Mouse (Mus musculus): Measurements from ENCODE around the gene Pbrm1. TPM values are rescaled to one million over a fixed set of nuclear protein-coding genes. Genes with fewer than 3 reads are reported as not detected.

Pbrm1 gene
- total RNA-seq (2022): 10 to 100 TPM; 45.9 to 52.7 (median 50.3) TPM

DNA sequence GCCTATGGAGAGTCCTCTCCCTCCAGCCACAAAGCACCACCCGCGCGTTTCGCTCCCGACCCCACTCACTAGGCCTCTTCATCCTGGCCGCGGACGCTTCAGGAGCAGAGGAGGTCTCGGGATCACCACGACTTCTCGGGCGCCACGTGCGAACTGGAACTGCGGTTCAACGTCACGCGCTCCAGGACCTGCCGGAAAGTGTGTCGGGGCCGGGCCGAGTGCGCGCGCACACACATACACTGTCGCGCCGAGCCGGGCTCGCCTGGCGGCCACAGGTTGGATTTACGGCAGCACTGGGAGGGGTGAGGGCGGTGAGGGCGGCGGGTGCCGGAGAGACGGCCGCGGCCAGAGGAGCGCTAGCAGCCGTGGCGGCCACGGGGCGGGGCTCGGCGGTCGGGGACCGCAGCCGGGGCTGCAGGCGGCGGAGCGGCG, at the start of gene Pbrm1, which contains the start of gene Gnl3:
TSS of gene Pbrm1 (plus strand) at position 279 of the 432 bp plus-strand sequence.
TSS of gene Gnl3 (minus strand) at position 293 of the 432 bp plus-strand sequence.
- peak; percentile 94 for DNase-seq (ENCODE audit: low spot score)

GRCm38 (mm10) chr14:30974204-30974603, 44.7 kb upstream of the Pbrm1 start:
- DNase-seq (ENCODE audit: low spot score): peak; percentile 35

GRCm38 (mm10) chr14:30976222-30976621, 42.7 kb upstream of the Pbrm1 start:
- no peak for DNase-seq (ENCODE audit: low spot score)

DNA sequence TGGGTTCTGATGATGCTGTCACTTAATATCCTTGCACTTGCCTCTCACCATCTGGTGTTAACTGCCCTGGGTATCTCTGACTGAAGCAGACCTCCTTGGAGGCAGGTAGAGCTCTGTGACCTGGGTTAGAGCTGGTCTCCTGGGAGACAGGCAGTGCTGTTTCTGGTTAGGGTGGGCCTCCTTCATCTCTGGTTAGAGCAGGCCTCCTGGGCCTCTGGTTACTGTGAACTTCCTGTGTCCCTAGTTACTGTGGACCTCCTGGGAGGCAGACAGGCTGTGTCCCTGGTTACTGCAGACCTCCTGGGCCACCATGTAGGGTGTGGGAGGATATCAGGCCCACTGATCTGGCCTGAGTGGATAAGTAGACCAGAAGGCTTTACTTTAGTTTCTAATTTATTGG, 22.5 kb upstream of the Pbrm1 start:
- DNase-seq (ENCODE audit: low spot score): no peak

GRCm38 (mm10) chr14:31000356-31000755, 18.6 kb upstream of the Pbrm1 start:
- no peak for DNase-seq (ENCODE audit: low spot score)

DNA sequence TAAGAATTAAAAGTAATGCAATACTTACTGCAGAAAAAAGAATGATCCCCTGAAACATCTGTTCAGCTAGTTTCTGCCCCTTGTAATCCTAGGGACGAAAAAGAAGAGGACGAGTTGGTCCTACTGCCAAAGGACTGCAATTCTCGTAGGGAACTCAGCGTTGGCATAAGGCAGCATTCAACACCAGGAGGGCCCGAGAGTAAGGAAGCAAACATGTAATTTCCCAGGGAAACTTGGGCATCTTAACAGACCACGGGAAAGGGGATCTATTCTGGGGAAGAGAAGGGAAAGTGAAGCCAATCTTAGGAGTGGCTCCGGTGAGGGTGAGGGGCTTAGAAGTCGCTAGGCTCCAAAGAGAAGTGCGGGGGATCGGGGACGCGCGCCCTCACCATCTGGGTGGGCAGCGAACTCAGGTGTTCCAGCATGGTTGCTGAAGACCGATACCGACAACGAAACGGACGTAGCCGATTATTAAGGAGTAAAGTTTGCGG, 18.1 kb upstream of the Pbrm1 start:
- no peak for DNase-seq (ENCODE audit: low spot score)

DNA sequence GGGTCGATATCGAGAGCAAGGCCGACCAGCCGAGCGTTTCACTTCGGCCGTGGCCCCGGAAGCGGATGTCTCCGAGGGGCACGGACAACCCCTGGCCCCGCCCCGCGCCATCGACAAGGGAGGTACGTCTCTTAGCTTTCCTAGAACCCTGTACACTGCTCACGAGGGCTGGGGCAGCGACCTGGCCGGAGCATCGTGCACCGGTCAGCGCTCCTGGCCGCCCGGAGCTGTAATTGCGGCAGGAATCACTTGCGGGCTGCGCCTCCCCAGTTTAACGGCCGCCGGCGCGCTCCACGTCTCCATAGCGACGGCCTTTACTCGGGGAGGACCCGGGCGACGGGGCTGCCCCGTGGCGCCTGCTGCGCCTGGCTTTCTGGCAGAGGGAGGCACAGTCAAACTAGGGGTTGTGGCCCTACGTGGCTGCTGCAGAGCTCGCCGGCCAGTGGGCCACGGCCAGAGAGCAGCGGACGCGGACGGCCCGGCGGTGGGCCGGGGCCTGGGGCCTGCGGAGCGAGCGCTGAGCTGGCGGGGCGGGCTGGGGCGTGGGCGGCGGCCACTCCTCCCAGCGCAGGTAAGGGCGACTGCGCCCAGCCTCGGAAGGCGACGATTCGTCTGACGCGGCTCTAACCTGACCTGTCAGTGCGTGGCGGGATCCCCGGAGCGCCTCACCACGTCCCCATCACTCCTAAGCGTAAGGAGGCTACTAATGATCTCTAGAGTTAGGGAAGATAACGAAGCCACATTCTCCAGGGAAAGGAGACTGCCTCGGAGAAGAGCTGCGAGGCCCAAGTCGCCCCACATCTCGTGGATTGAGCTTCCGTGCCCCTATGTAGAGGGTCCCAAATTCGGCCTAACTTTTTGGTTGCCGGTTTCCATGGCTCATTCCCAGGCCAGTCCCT, 17.4 kb upstream of the Pbrm1 start, which contains the start of the genes Glt8d1 and Spcs1:
TSS of gene Glt8d1 (plus strand) at position 94 of the 899 bp plus-strand sequence.
TSS of gene Spcs1 (minus strand) at position 366 of the 899 bp plus-strand sequence.
- DNase-seq (ENCODE audit: low spot score): peak; percentile 83

DNA sequence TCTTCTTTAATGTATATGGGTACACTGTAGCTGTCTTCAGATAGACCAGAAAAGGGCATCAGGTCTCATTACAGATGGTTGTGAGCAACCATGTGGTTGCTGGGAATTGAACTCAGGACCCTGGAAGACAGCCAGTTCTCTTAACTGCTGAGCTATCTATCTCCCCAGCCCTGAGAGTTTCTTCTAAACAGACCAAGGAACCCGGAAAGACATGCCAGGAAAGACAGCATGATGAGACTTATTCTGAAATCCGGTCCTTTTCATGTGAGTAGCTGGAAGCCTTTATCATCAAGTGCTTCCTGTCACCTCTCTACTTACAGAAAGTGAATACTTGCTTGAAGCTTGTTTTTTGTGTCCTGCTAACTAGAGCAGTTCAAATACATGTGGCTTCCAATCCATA, 14.4 kb upstream of the Pbrm1 start:
- DNase-seq (ENCODE audit: low spot score): no peak

DNA sequence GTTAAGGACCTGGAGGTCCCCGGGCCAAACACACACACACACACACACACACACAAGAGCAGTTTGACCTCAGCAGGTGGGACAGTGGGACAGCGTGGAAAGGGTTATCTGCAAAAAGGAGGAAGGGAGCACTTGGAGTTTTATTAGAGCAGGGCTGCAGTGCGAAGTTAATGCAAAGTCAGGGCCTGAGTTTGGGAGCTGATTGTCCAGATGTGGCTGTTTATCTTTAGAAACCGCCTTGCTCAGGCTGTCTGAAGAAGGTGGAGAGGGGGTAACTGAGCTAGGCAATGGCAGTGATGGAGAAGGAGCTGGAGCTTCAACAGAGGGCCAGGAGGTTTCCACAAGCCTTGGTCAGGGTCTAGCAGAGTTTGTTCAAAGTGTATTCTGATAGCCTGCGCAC, 12.2 kb upstream of the Pbrm1 start:
- no peak for DNase-seq (ENCODE audit: low spot score)

- no peak for DNase-seq (ENCODE audit: low spot score)
Measured at GRCm38 (mm10) chr14:31011588-31011987, 7.3 kb upstream of the Pbrm1 start.

- DNase-seq (ENCODE audit: low spot score): no peak
Measured at GRCm38 (mm10) chr14:31013928-31014327, 5.0 kb upstream of the Pbrm1 start.

DNA sequence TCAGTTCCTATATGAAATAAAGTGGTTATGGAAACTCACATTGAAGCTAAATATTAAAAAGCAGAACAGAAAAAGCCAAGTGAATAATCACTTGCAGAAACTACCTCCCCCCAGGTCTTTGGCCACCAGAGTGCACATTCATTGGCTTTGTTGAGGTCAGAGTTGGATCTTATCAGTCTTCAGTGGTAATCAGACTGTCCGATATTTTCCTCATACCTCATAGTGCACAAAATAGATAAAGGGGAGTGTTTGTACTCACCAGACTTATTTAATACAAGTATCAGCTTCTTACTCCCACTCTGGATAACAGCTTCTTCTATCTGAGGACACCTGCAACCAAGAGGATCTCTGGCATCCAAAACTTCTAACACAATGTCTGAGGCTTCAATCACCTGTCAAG, 2.9 kb upstream of the Pbrm1 start:
- DNase-seq (ENCODE audit: low spot score): no peak

- no peak for DNase-seq (ENCODE audit: low spot score)
Measured at GRCm38 (mm10) chr14:31017854-31018253, 1.1 kb upstream of the Pbrm1 start.

DNA sequence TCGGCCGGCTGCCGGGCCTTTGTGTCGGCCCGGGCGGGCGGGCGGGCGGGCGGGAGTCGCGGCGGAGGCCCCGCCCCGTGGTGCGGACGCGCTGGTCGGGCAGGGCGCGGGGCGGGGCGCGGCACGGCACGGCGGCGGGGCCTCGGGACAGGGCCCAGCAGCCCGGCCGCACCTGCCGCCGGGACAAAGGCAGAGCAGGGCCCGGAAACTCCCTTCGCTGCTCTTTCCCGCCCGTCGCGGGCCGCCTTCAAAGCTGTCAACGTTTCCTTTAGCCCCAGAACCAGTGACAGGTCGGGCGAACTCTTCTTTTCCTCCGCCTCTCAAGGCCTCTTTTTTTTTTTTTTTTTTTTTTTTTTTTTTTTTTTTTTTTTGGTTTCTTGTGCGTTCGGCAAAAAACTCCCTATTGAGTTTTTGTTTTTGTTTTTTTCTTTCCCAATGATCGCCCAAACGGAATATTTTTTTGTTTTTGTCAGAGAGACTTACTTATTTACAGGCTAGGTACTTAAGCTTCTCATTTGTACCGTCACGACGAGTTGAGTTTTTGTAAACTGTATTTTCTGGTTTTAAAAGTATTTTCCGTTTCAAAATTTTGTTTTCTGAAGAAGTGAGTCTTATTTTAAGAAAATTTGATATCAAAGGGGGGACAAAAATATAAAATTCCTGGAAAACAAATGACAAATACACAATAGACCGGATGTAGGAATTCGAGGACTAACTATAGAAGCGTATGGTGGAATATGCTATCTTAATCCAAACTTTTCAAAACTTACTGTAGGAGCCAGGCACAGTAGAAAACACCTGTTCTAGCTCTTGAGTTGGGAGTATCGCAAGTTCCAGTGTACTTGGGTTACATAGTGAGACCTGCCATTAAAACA, 630 bp downstream of the Pbrm1 start:
- DNase-seq (ENCODE audit: low spot score): peak; percentile 62

DNA sequence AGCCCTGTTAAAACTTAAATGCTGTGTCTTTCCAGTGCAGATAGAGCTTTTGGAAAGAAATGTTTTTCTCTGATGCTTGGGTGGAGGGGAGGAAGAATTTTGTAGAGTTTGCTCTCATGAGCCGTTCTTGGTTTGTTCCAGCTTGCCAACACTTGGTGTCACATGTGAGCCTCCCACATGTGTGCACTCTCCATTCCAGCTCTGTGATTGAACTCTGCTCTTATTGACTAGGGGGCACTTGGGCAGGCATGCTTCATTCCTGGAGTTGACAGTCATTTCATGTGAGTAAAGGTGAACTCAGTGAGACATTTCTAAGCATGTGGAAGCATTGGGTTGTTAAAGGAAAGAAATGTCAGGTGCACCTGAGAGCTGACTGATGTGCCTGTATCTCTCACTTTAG, 3.6 kb downstream of the Pbrm1 start:
- DNase-seq (ENCODE audit: low spot score): no peak

DNA sequence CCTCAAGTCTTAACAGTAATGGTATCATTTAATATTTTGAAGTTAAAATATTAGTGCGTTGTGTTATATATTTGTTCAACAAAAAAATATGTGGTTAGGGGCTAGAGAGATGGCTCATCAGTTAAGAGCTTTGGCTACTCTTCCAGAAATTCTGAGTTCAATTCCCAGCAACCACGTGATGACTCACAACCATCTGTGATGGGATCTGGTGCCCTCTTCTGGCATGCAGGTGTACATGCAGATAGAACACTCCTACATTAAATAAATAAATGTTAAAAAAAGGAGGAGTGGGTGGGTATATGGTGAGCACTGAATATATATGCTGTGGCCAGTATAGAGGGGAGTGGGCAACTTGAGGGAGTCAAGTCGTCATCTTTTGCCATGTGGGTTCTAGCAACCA, 6.8 kb downstream of the Pbrm1 start:
- DNase-seq (ENCODE audit: low spot score): peak; percentile 10

DNA sequence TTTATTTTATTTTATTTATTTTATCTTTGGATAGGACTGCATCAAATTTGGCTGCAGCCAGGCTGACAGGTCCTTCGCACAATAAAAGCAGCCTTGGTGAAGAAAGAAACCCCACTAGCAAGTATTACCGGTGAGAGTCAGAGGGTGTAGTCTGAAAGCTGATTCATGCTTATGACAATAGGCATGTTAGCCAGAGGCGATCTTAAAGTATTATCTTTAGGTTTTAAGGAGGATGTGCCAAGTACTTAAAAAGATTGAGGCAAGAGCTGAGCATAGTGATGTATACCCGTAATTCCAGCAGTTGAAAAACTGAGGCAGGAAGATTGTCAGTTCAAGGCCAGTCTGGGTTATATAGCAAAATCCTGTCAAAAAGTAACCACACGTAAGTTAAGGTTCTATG, 26.4 kb downstream of the Pbrm1 start:
- no peak for DNase-seq (ENCODE audit: low spot score)

GRCm38 (mm10) chr14:31045817-31046216, 26.9 kb downstream of the Pbrm1 start:
- no peak for DNase-seq (ENCODE audit: low spot score)

GRCm38 (mm10) chr14:31062277-31062676, 43.3 kb downstream of the Pbrm1 start:
- DNase-seq (ENCODE audit: low spot score): no peak

DNA sequence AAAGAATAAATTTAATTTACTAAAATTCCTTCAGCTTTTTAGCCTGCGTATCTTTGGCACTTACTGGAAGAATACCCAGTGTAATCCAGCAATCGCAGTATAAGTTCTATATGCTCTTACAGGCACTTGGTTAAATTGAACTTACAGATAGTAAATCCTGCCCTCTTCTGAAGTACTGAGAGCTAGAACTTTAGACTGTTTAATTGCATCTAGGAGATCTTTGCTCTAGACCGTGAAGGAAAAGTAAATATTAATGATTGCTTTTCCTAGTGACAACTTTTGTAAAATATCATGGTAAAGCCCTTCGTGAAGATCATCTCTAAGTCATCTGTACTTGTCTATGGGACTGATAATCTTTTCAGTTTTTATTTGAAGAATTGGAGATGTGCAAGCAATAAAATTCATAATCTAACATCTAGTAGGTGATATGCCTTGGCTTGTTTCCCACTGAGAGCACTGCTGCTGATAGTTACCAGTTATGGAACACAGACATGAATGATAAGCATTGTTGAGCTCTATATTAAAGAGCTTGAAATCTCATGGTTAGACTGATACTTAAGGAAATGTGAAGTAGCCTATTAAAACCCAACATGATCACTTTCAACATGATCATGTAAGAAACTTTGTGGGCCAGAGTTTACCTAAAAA, 50.3 kb downstream of the Pbrm1 start:
- DNase-seq (ENCODE audit: low spot score): no peak

DNA sequence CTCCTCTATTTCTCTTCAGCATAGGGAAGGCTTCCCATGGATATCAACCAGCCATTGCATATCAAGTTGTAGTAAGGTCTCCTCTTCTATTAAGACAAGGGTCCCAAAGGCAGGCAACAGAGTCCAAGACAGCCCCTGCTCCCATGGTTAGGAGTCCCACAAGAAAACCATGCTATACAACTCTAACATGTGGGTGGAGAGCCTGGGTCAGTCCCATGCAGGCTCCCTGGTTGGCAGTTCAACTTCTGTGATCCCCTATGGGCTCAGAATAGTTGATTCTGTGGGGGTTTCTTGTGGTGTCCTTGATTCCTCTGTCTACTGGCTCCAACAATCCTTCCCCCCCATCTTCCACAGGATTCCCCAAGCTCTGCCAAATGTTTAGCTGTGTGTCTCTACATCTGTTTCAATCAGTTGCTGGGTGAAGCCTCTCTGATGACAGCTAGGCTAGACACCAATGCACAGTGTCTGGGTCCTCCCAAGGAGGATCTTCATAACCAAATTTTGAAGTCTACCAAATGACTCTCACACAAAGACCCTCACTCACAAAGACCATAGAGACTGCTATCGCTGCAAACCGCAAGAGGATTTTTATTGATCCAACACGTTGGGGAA, 59.8 kb downstream of the Pbrm1 start:
- DNase-seq (ENCODE audit: low spot score): no peak
